Mouse (Mus musculus): ENCODE measurements around the gene Kpna2. TPM values are rescaled to one million over a fixed set of nuclear protein-coding genes. Genes with fewer than 3 reads are reported as not detected.
A peak's percentile ranks its signal among the peaks of the same experiment; 100 is the strongest.

The Kpna2 gene
- polyA plus RNA-seq, 1 experiment, result not detected

DNA sequence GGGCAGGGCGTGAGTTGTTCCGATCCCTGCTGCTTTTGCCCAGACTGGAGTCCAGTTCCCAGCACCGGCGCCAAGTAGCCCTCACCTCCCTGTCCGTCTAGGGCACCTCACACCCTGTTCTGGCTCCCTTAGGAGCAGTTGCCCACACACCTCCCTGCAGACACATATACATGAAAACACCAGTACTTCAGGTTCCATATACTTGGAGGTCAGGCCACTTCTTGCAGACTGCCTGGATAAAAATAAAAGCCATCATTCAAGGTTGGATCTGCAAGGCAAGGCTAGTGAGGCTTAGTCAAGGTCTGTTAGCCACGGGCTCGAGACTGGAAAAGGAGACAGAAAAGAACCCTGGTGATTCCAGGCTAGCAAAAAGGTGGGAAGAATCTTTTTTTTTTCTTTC, 32.3 kb upstream of the Kpna2 start:
- Histone ChIP-seq H3K4me3 (ENCODE audit: insufficient read depth, low read depth, low read length) (no peak overlapping the region), H3K27ac (ENCODE audit: insufficient read depth, low read depth, low read length) (no peak overlapping the region), H3K4me1 (ENCODE audit: control insufficient read depth, insufficient read depth, low read length) (peaks cover 11% of the 10 kb centered on the region; the same call in 1 of the 2 replicates)
- TF ChIP-seq POLR2A (IDR thresholded peaks at IDR 0.05; ENCODE audit: insufficient read depth, low read depth, low read length) (no peak), CTCF (IDR thresholded peaks at IDR 0.05; ENCODE audit: insufficient read depth, low read depth, low read length) (no peak)
- 26% methylated on average over 7 of the region's 7 CpGs for WGBS

- TF ChIP-seq CTCF (IDR thresholded peaks at IDR 0.05; ENCODE audit: insufficient read depth, low read depth, low read length) (no peak), POLR2A (IDR thresholded peaks at IDR 0.05; ENCODE audit: insufficient read depth, low read depth, low read length) (no peak)
- Histone ChIP-seq H3K27ac (ENCODE audit: insufficient read depth, low read depth, low read length) (no peak overlapping the region), H3K4me1 (ENCODE audit: control insufficient read depth, insufficient read depth, low read length) (peaks cover 20% of the 10 kb centered on the region), H3K4me3 (ENCODE audit: insufficient read depth, low read depth, low read length) (no peak overlapping the region)
- WGBS, result 70% methylated on average over 19 of the region's 19 CpGs
Observed at GRCm38 (mm10) chr11:107029536-107029935, 30.2 kb upstream of the Kpna2 start.

GRCm38 (mm10) chr11:107028754-107029153, 29.4 kb upstream of the Kpna2 start:
- Histone ChIP-seq H3K4me1 (ENCODE audit: control insufficient read depth, insufficient read depth, low read length) (peaks cover 17% of the 10 kb centered on the region), H3K27ac (ENCODE audit: insufficient read depth, low read depth, low read length) (peak overlapping the region; percentile 74), H3K4me3 (ENCODE audit: insufficient read depth, low read depth, low read length) (peak overlapping the region; percentile 95)
- 60% methylated on average over 6 of the region's 6 CpGs for WGBS
- TF ChIP-seq CTCF (IDR thresholded peaks at IDR 0.05; ENCODE audit: insufficient read depth, low read depth, low read length) (no peak), POLR2A (IDR thresholded peaks at IDR 0.05; ENCODE audit: insufficient read depth, low read depth, low read length) (no peak)

- WGBS, result 2% methylated on average over 29 of the region's 29 CpGs
- H3K4me1 ChIP-seq (ENCODE audit: control insufficient read depth, insufficient read depth, low read length), result peaks cover 17% of the 10 kb centered on the region
- peak overlapping the region; percentile 74 for H3K27ac ChIP-seq (ENCODE audit: insufficient read depth, low read depth, low read length)
- H3K4me3 ChIP-seq (ENCODE audit: insufficient read depth, low read depth, low read length), result peak overlapping the region; percentile 95
- TF ChIP-seq POLR2A (IDR thresholded peaks at IDR 0.05; ENCODE audit: insufficient read depth, low read depth, low read length) (no peak), CTCF (IDR thresholded peaks at IDR 0.05; ENCODE audit: insufficient read depth, low read depth, low read length) (no peak)
Observed at GRCm38 (mm10) chr11:107028275-107028618, 28.9 kb upstream of the Kpna2 start.

GRCm38 (mm10) chr11:107027431-107028274, 28.3 kb upstream of the Kpna2 start:
- H3K27ac ChIP-seq (ENCODE audit: insufficient read depth, low read depth, low read length), result peak overlapping the region; percentile 81
- peak overlapping the region; percentile 95 for H3K4me3 ChIP-seq (ENCODE audit: insufficient read depth, low read depth, low read length)
- 4% methylated on average over 107 of the region's 107 CpGs for WGBS
- TF ChIP-seq POLR2A (IDR thresholded peaks at IDR 0.05; ENCODE audit: insufficient read depth, low read depth, low read length) (peak; percentile 75; the same call in 1 of the 2 replicates), CTCF (IDR thresholded peaks at IDR 0.05; ENCODE audit: insufficient read depth, low read depth, low read length) (no peak)
- peaks cover 17% of the 10 kb centered on the region for H3K4me1 ChIP-seq (ENCODE audit: control insufficient read depth, insufficient read depth, low read length)

GRCm38 (mm10) chr11:107026554-107027430, 27.5 kb upstream of the Kpna2 start:
- WGBS, result 9% methylated on average over 12 of the region's 12 CpGs
- H3K27ac ChIP-seq (ENCODE audit: insufficient read depth, low read depth, low read length), result no peak overlapping the region

GRCm38 (mm10) chr11:107025411-107026321, 26.3 kb upstream of the Kpna2 start, which contains the start of gene 1810010H24Rik:
Gene 1810010H24Rik (plus strand): TSS chr11:107025681.
- TF ChIP-seq CTCF (IDR thresholded peaks at IDR 0.05; ENCODE audit: insufficient read depth, low read depth, low read length), result no peak
- H3K4me3 ChIP-seq (ENCODE audit: insufficient read depth, low read depth, low read length), result peak within 1 kb of the TSS; percentile 49
- under 1% methylated on average over 45 of the region's 45 CpGs for WGBS

More at GRCm38 (mm10) chr11:107026554-107027430, 27.5 kb upstream of the Kpna2 start:
- peak overlapping the region; percentile 95 for H3K4me3 ChIP-seq (ENCODE audit: insufficient read depth, low read depth, low read length)
- H3K4me1 ChIP-seq (ENCODE audit: control insufficient read depth, insufficient read depth, low read length), result peaks cover 17% of the 10 kb centered on the region
- TF ChIP-seq CTCF (IDR thresholded peaks at IDR 0.05; ENCODE audit: insufficient read depth, low read depth, low read length) (no peak), POLR2A (IDR thresholded peaks at IDR 0.05; ENCODE audit: insufficient read depth, low read depth, low read length) (no peak)

GRCm38 (mm10) chr11:107024406-107024805, 25.1 kb upstream of the Kpna2 start:
- WGBS, result 67% methylated on average over 4 of the region's 4 CpGs
- no peak overlapping the region for H3K4me3 ChIP-seq (ENCODE audit: insufficient read depth, low read depth, low read length)
- H3K4me1 ChIP-seq (ENCODE audit: control insufficient read depth, insufficient read depth, low read length), result peaks cover 14% of the 10 kb centered on the region
- TF ChIP-seq CTCF (IDR thresholded peaks at IDR 0.05; ENCODE audit: insufficient read depth, low read depth, low read length), result no peak
- TF ChIP-seq POLR2A (IDR thresholded peaks at IDR 0.05; ENCODE audit: insufficient read depth, low read depth, low read length), result no peak
- no peak overlapping the region for H3K27ac ChIP-seq (ENCODE audit: insufficient read depth, low read depth, low read length)

More at GRCm38 (mm10) chr11:107025411-107026321, 26.3 kb upstream of the Kpna2 start, which contains the start of gene 1810010H24Rik:
- peaks cover 14% of the 10 kb centered on the region for H3K4me1 ChIP-seq (ENCODE audit: control insufficient read depth, insufficient read depth, low read length)
- no peak within 1 kb of the TSS for H3K27ac ChIP-seq (ENCODE audit: insufficient read depth, low read depth, low read length)

Data from olfactory bulb, adult 2 months (tissue).